Mouse (Mus musculus) ovary, postnatal 10 days (tissue): ENCODE data around the gene Gsap.
"Not testable (repeated sequence)": the region's sequence is repeated elsewhere in the genome, so short reads cannot be mapped to it uniquely, and the experiment has no call there.

Experiments
- DNase-seq: peaks from one replicate; pipeline ENCODE4 v3.0.0; 2022; ENCODE audit warnings: low spot score

Gsap gene

DNA sequence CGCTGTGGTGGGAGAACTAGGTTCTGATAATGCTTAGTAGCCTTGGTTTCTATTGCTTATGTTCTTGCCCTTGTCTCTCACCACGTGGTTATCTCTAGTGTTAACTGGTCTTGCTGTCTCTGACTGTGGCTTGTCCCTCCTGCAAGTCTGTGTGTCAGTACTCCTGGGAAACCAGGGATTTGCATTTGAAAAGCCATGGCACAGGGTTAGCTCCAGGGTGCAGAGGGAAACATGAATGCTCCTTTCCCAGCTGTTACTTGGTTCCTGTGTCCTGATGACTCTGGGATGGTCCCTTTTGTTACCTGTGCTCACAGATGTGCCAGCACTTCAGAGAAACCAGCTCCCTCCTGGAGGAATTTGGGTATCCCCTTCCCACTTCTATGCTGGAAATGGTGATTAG is 3.0 kb upstream of the Gsap start:
- not testable (repeated sequence) for DNase-seq

GRCm38 (mm10) chr5:21186821-21187220 is 766 bp downstream of the Gsap start:
- DNase-seq, result no peak

- no peak for DNase-seq
Measured at GRCm38 (mm10) chr5:21188435-21188834, 2.4 kb downstream of the Gsap start.

DNA sequence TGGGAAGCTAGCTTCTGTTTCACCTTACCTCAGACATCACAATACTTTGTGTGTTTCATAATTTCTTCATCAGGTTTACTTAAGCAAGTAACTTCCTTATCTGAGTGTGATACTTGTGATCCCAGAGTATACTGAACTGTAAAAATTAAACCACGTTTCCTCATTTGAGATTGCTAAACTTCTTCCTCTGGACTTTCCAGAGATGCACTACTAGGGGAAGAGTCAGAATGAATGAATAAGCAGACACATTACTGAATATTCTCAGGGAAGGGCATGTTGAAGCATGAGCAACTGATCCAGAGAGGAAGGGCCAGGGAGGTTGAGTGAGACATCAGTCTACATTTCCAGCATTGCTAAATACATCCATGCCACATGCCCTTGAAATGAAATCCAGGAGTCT is 3.0 kb downstream of the Gsap start:
- no peak for DNase-seq

GRCm38 (mm10) chr5:21189460-21189859 is 3.4 kb downstream of the Gsap start:
- no peak for DNase-seq

GRCm38 (mm10) chr5:21203504-21203903 is 17.4 kb downstream of the Gsap start:
- DNase-seq, result no peak

GRCm38 (mm10) chr5:21204157-21204556 is 18.1 kb downstream of the Gsap start:
- no peak for DNase-seq

DNA sequence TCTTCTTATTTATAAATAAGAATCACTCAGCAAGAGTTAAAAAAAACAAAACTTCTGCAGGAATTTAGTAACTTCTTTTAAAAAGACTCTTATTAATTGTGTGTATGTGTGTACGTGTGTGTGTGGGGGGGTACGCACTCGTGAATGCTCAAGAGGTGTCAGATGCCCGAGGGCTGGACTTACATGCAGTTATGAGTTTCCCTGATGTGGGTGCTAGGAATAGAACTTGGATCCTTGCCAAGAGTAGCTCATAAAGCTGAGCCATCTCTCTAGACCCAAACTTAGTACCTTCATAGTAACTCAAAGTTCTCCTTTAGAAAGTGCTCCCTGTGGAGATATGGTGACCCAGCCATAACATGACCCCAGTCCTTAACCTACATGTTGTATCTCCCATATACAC is 20.0 kb downstream of the Gsap start:
- no peak for DNase-seq

GRCm38 (mm10) chr5:21211406-21211805 is 25.4 kb downstream of the Gsap start:
- DNase-seq, result no peak

GRCm38 (mm10) chr5:21212933-21213332 is 26.9 kb downstream of the Gsap start:
- no peak for DNase-seq

GRCm38 (mm10) chr5:21213801-21214200 is 27.7 kb downstream of the Gsap start:
- DNase-seq, result no peak

- DNase-seq, result no peak
Measured at GRCm38 (mm10) chr5:21217453-21218294, 31.6 kb downstream of the Gsap start.

GRCm38 (mm10) chr5:21232876-21233275 is 46.8 kb downstream of the Gsap start:
- DNase-seq, result no peak

GRCm38 (mm10) chr5:21244575-21244974 is 58.5 kb downstream of the Gsap start:
- no peak for DNase-seq

DNA sequence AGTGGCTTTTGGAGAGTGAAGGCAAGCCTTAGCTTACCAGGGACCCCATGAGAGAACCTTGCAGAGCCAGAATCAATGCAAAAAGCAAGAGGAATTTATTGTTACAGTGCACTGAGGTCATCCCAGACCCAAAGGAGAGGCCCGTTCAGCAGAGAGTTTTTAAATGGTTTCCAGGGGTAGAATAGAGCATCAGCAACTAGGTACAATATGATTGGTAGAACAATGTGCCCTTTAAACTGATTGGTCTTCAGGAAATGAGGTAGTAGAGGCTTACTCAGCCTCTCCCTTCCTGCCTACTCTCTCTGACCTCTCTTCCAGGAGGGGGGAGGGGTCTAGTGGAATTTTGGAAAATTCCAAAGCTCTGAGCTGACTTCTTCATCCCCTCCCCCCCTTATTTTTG is 59.2 kb downstream of the Gsap start:
- DNase-seq, result no peak

- no peak for DNase-seq
Measured at GRCm38 (mm10) chr5:21246794-21247193, 60.7 kb downstream of the Gsap start.

DNA sequence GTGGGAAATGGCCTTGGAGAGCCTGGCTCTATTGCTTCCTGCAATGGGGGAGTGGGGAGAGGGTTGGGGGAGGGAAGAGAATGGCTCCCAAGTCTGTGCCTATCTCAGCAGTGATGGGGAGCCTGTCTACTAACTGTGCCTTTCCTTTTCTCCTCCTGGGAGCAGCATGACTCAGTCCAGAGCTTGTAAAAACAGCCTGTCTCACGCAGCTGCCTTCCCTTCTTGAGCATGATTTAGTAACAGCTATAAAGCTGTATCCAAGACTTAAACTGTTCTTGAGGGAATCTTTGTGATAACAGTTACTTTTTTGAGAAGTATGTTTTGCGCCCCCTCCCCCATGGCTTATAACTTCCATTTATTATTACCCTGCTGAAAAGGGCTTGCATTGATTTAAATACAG is 61.9 kb downstream of the Gsap start:
- no peak for DNase-seq

GRCm38 (mm10) chr5:21248834-21249233 is 62.8 kb downstream of the Gsap start:
- DNase-seq, result no peak

GRCm38 (mm10) chr5:21254731-21255525 is 68.9 kb downstream of the Gsap start:
- no peak for DNase-seq

- DNase-seq, result no peak
Measured at GRCm38 (mm10) chr5:21255551-21256132, 69.6 kb downstream of the Gsap start.

GRCm38 (mm10) chr5:21257126-21257525 is 71.1 kb downstream of the Gsap start:
- no peak for DNase-seq

DNA sequence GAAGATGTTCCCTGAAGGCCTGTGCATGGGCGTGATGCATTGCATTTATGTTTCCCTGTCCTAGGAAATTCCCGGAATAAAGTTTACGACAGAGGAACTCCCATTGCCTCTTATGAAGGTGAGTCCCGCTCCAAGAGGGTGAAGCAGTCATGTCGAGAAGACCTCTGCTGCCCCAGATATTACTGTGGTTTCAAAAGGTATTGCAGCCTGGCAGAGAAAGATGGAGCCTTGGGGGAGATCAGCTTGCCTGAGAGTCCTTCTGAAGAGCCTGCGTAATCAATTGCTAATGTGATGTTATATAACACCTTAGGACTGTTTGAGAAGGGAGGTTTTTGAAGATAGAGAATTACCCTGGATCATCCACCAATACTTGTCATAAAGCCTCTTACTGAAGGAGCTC is 71.8 kb downstream of the Gsap start:
- DNase-seq, result no peak

- DNase-seq, result no peak
Measured at GRCm38 (mm10) chr5:21260746-21261145, 74.7 kb downstream of the Gsap start.
